Mouse (Mus musculus): ENCODE results near the gene Il5. TPM values are rescaled to one million over a fixed set of nuclear protein-coding genes. Genes with fewer than 3 reads are reported as not detected.

Gene Il5
- polyA plus RNA-seq, 1 experiment from 2014 or later, result not detected

DNA sequence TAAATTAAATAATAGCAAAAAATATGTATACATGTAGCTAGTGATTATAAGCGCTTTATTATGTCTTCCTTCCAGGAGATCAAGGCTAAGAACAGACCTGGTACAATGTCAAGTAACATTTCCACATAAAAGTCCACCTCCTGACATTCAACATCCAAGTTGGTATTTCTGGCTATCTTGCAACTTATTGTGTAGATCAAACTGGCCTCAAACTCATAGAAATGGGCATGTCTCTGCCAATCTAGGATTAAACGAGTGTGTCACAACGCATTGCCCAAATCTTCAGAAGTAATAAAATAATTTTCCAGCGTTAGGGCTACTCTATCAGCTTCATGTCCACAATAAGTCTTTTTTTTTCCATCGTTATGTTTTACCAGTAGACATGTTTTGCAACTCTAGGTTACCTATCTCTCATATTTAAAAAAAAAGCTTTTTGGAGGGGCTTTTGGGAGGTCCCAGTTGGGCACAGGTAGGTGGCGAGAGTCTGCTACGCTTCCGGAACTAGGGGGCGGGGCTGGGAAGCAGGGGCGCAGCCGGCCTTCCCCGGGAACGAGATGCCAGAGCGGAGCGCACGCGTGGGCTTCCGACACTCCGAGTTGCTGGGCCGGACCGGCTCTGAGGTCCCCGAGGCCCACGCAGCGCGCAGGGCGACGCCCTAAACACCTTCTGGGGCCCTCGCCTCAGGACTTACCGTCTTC is 14.2 kb upstream of the Il5 start:
- H3K27me3 ChIP-seq (ENCODE audit: control insufficient read depth, insufficient read depth, low read length), result no peaks in the 10 kb centered on the region
- peak; percentile 33 for DNase-seq (ENCODE audit: low spot score)

DNA sequence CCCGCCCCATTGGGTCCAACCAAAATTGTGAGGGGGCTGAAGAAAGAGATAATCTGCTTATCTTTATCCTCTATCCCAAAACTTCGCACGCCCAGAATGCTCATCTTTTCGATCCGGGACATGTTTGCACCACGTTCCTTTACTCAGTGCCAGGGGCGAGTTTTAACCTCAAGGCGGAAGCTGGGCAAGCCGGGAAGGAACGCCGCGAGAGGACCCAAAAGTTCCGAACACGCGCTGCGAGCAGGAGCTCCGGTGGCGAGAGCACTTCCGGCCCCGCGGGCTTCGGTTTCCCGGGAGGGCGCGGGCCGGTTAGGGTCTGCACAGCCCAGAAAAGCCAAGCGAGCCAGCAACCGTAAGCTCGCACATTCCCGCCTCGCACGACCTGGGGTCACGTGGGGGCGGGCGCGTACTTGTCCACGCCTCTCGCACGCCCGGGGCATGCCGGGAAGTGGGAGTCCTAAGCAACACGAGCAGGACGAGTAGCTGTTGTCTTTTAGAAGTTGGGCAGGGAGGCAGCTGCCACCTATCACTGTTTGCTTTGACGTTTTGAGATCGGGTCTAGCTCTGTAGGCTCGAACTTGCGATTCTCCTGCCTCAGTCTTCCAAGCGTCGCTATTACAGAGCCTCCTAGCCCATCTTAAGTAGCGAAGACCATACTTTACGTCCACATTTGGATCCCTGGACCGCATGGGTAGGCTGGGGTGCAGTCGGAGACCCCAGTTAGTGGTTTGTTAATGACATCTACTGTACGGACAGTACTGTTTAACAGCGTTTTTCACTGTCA is 13.5 kb upstream of the Il5 start, which contains the start of gene Rad50:
Gene Rad50 (minus strand): TSS at position 386 of the 784 bp plus-strand sequence.
- ATAC-seq (ENCODE audit: low FRiP score) (peak; percentile 94), DNase-seq (ENCODE audit: low spot score) (peak; percentile 86)
- Histone ChIP-seq H3K36me3 (replicated peaks; ENCODE audit: control insufficient read depth, insufficient read depth) (no peaks in the 10 kb centered on the region), H3K9me3 (ENCODE audit: control insufficient read depth, low read length) (no peaks in the 10 kb centered on the region), H3K4me1 (replicated peaks; ENCODE audit: control insufficient read depth, insufficient read depth, low read length) (peaks cover 6% of the 10 kb centered on the region; the same call in 1 of the 2 replicates), H3K4me3 (replicated peaks; ENCODE audit: low read length) (peak within 1 kb of the TSS; percentile 77), H3K27ac (peak within 1 kb of the TSS; percentile 40), H3K4me2 (replicated peaks) (peak within 1 kb of the TSS; percentile 94), H3K9ac (peak within 1 kb of the TSS; percentile 68), H3K27me3 (ENCODE audit: control insufficient read depth, insufficient read depth, low read length) (no peaks in the 10 kb centered on the region)
- 5% methylated on average over 55 of the region's 55 CpGs for WGBS

More for the DNA sequence above, 14.2 kb upstream of the Il5 start:
- ATAC-seq (ENCODE audit: low FRiP score), result peak; percentile 43; the same call in 1 of the 2 replicates
- H3K9ac ChIP-seq, result peak overlapping the region; percentile 68
- H3K4me2 ChIP-seq (replicated peaks), result peak overlapping the region; percentile 94
- no peaks in the 10 kb centered on the region for H3K36me3 ChIP-seq (replicated peaks; ENCODE audit: control insufficient read depth, insufficient read depth)
- H3K4me1 ChIP-seq (replicated peaks; ENCODE audit: control insufficient read depth, insufficient read depth, low read length), result peaks cover 6% of the 10 kb centered on the region; the same call in 1 of the 2 replicates
- H3K27ac ChIP-seq, result peak overlapping the region; percentile 40
- 9% methylated on average over 29 of the region's 29 CpGs for WGBS
- no peaks in the 10 kb centered on the region for H3K9me3 ChIP-seq (ENCODE audit: control insufficient read depth, low read length)
- H3K4me3 ChIP-seq (replicated peaks; ENCODE audit: low read length), result peak overlapping the region; percentile 77

DNA sequence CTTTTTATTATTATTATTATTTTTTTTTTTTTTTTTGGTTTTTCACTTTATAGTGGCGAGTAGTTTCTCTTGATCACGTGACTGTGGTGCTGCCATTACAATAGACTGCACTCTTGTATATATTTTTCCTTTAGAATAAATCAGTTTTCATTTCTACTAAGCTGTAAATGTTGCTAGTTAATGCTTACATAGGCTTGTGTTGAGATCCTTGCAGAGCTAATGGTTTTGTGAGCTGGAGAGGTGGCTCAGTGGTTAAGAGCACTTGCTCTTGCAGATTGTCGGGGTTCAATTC is 12.9 kb upstream of the Il5 start:
- no peak for DNase-seq (ENCODE audit: low spot score)
- 81% methylated on average over 3 of the region's 3 CpGs for WGBS
- Histone ChIP-seq H3K27ac (no peak overlapping the region), H3K4me3 (replicated peaks; ENCODE audit: low read length) (peak overlapping the region; percentile 77), H3K27me3 (ENCODE audit: control insufficient read depth, insufficient read depth, low read length) (no peaks in the 10 kb centered on the region), H3K4me1 (replicated peaks; ENCODE audit: control insufficient read depth, insufficient read depth, low read length) (peaks cover 6% of the 10 kb centered on the region; the same call in 1 of the 2 replicates), H3K9ac (peak overlapping the region; percentile 68), H3K9me3 (ENCODE audit: control insufficient read depth, low read length) (no peaks in the 10 kb centered on the region), H3K36me3 (replicated peaks; ENCODE audit: control insufficient read depth, insufficient read depth) (no peaks in the 10 kb centered on the region), H3K4me2 (replicated peaks) (peak overlapping the region; percentile 94)
- ATAC-seq (ENCODE audit: low FRiP score), result no peak

DNA sequence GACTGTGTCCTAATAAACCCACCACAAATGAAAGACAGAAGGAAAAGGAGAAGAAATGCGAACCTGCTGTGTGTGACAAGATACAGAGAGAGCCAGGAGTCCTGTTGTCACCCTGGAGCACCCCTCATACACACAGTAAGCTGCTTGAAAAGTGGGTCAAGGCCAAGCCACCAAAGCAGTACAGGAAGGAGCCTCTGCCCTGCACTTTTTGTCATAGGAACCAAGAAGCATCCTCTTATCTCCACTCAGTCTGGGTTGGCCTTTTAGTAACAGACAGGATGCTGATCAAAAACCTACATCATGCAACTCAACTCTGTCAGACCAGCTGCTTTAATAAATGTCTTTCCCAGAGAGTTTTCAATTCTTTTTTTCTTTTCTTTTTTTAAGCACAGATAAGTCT is 893 bp upstream of the Il5 start:
- Histone ChIP-seq H3K9ac (no peak overlapping the region), H3K4me1 (replicated peaks; ENCODE audit: control insufficient read depth, insufficient read depth, low read length) (no peaks in the 10 kb centered on the region), H3K27ac (no peak overlapping the region), H3K9me3 (ENCODE audit: control insufficient read depth, low read length) (no peaks in the 10 kb centered on the region), H3K4me3 (replicated peaks; ENCODE audit: low read length) (no peak overlapping the region), H3K36me3 (replicated peaks; ENCODE audit: control insufficient read depth, insufficient read depth) (no peaks in the 10 kb centered on the region), H3K27me3 (ENCODE audit: control insufficient read depth, insufficient read depth, low read length) (no peaks in the 10 kb centered on the region), H3K4me2 (replicated peaks) (no peak overlapping the region)
- 88% methylated on average over 1 of the region's 1 CpGs for WGBS
- no peak for DNase-seq (ENCODE audit: low spot score)
- no peak for ATAC-seq (ENCODE audit: low FRiP score)

DNA sequence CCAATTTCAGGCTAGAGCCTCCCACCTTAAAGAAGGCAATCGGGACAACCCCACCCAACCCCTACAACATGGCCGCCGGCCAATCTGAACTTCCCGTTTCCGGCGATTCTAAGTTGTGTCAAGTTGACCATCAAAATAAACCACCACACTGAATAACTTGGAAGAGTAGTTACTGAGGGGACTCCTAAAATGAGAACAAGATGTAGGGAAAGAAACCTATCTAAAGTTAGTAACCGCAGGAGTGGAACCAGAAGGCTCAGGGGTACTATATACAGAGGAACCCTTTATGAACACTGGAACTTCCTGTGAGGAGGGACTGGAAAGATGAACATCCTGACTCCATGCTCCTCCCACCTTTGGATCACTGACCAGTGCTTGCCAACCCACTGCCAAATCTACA is 10.9 kb downstream of the Il5 start:
- Histone ChIP-seq H3K4me2 (replicated peaks) (no peak overlapping the region), H3K36me3 (replicated peaks; ENCODE audit: control insufficient read depth, insufficient read depth) (no peaks in the 10 kb centered on the region), H3K9ac (no peak overlapping the region), H3K27me3 (ENCODE audit: control insufficient read depth, insufficient read depth, low read length) (no peaks in the 10 kb centered on the region), H3K4me3 (replicated peaks; ENCODE audit: low read length) (no peak overlapping the region), H3K27ac (no peak overlapping the region), H3K4me1 (replicated peaks; ENCODE audit: control insufficient read depth, insufficient read depth, low read length) (no peaks in the 10 kb centered on the region), H3K9me3 (ENCODE audit: control insufficient read depth, low read length) (no peaks in the 10 kb centered on the region)
- DNase-seq (ENCODE audit: low spot score), result no peak
- 97% methylated on average over 7 of the region's 7 CpGs for WGBS
- ATAC-seq (ENCODE audit: low FRiP score), result no peak

DNA sequence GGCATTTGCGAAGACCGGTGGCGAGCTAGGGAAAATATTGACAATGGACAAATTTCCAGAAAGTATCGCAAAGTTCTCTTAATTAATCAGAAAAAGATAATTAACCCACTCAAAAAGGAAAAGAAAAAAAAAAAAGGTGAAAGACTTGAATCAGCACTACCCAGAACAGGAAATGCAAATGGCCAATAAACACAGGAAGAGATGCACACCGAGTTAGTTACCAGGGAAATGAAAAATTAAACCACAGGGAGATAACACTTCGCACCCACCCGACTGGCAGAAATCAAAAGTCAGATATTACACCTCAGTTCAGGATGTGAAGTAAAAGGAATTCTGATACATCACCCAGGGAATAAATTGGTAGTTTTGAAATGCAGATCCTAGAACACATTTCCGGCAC is 11.7 kb downstream of the Il5 start:
- WGBS, result 92% methylated on average over 8 of the region's 8 CpGs
- Histone ChIP-seq H3K4me1 (replicated peaks; ENCODE audit: control insufficient read depth, insufficient read depth, low read length) (no peaks in the 10 kb centered on the region), H3K27ac (no peak overlapping the region), H3K36me3 (replicated peaks; ENCODE audit: control insufficient read depth, insufficient read depth) (no peaks in the 10 kb centered on the region), H3K4me3 (replicated peaks; ENCODE audit: low read length) (no peak overlapping the region), H3K9ac (no peak overlapping the region), H3K27me3 (ENCODE audit: control insufficient read depth, insufficient read depth, low read length) (no peaks in the 10 kb centered on the region), H3K9me3 (ENCODE audit: control insufficient read depth, low read length) (no peaks in the 10 kb centered on the region), H3K4me2 (replicated peaks) (no peak overlapping the region)
- ATAC-seq (ENCODE audit: low FRiP score), result no peak
- DNase-seq (ENCODE audit: low spot score), result no peak

DNA sequence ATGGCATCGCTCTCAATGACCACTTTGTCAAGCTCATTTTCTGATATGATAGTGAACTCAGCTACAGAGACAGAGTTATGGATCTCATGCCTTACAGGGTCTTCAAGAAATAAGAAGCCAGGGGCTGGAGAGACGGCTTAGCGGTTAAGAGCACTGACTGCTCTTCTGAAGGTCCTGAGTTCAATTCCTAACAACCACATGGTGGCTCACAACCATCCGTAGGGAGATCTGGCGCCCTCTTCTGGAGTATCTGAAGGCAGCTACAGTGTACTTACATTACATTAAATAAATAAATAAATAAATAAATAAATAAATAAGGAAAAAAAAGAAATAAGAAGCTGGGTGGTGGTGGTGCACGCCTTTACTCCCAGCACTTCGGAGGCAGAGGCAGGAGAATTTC is 13.2 kb downstream of the Il5 start:
- Histone ChIP-seq H3K36me3 (replicated peaks; ENCODE audit: control insufficient read depth, insufficient read depth) (no peaks in the 10 kb centered on the region), H3K4me1 (replicated peaks; ENCODE audit: control insufficient read depth, insufficient read depth, low read length) (no peaks in the 10 kb centered on the region), H3K4me2 (replicated peaks) (no peak overlapping the region), H3K9ac (no peak overlapping the region), H3K27ac (no peak overlapping the region), H3K9me3 (ENCODE audit: control insufficient read depth, low read length) (no peaks in the 10 kb centered on the region), H3K27me3 (ENCODE audit: control insufficient read depth, insufficient read depth, low read length) (no peaks in the 10 kb centered on the region), H3K4me3 (replicated peaks; ENCODE audit: low read length) (no peak overlapping the region)
- ATAC-seq (ENCODE audit: low FRiP score) (no peak), DNase-seq (ENCODE audit: low spot score) (no peak)
- WGBS, result 85% methylated on average over 7 of the region's 7 CpGs

DNA sequence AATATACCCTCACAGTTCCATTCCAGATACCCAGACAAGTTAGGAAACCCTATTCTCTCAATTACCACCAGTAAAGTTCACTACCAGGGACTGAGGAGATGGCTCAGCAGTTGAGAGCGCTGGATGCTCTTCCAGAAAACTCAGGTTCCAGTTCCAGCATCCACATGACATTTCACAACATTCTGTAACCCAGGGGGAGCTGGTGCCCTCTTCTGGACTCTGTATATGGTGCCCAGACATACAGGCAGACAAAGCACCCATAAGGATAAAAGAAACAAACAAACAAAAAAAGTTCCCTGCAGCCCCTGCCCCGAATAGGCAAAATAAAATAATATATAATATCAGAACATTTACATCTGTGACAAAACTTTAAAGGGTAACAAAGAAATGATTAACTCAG is 13.8 kb downstream of the Il5 start:
- no peak overlapping the region for H3K9ac ChIP-seq

DNA sequence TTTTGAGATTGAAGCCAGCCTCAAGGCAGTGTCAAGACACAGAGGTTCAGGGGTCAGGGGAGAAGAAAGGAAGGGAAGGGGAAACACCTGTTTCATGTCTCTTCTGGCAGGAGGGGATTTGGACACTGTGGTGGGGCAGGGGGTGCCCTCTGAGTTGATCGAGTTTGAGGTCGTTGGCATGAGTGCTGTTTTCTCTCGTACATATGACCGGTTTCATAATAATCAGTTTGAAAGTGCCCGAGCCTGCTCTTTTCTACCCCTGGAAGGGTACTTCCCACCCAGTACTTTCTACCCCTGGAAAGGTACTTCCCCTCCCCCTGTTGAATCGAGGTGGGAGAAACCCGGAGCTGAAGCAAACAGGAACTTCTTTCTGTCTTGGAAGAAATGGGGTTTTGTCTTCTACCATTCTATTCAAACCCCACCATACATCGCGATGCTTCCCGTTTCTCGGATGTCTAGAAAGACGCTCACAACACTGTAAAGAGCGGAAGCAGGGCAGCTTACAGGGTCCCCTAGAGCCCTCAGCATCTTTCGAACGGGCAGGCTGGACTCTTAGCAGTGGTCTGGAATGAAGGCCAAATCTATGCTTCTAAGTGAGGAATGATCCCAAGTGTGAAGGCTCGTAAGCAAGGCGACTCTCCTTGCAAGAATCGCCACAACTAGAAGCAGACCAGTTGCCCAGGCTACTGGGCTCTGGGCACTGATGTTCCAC is 14.5 kb downstream of the Il5 start:
- Histone ChIP-seq H3K4me2 (replicated peaks) (peak overlapping the region; percentile 46; the same call in 1 of the 2 replicates), H3K9me3 (ENCODE audit: control insufficient read depth, low read length) (no peaks in the 10 kb centered on the region), H3K36me3 (replicated peaks; ENCODE audit: control insufficient read depth, insufficient read depth) (no peaks in the 10 kb centered on the region), H3K27ac (no peak overlapping the region), H3K9ac (no peak overlapping the region), H3K27me3 (ENCODE audit: control insufficient read depth, insufficient read depth, low read length) (no peaks in the 10 kb centered on the region), H3K4me3 (replicated peaks; ENCODE audit: low read length) (no peak overlapping the region), H3K4me1 (replicated peaks; ENCODE audit: control insufficient read depth, insufficient read depth, low read length) (no peaks in the 10 kb centered on the region)
- DNase-seq (ENCODE audit: low spot score) (no peak), ATAC-seq (ENCODE audit: low FRiP score) (no peak)
- WGBS, result 75% methylated on average over 18 of the region's 18 CpGs

More for the DNA sequence above, 13.8 kb downstream of the Il5 start:
- Histone ChIP-seq H3K36me3 (replicated peaks; ENCODE audit: control insufficient read depth, insufficient read depth) (no peaks in the 10 kb centered on the region), H3K9me3 (ENCODE audit: control insufficient read depth, low read length) (no peaks in the 10 kb centered on the region), H3K4me3 (replicated peaks; ENCODE audit: low read length) (no peak overlapping the region), H3K27ac (no peak overlapping the region), H3K27me3 (ENCODE audit: control insufficient read depth, insufficient read depth, low read length) (no peaks in the 10 kb centered on the region), H3K4me2 (replicated peaks) (no peak overlapping the region), H3K4me1 (replicated peaks; ENCODE audit: control insufficient read depth, insufficient read depth, low read length) (no peaks in the 10 kb centered on the region)
- WGBS, result 83% methylated on average over 2 of the region's 2 CpGs
- no peak for ATAC-seq (ENCODE audit: low FRiP score)
- DNase-seq (ENCODE audit: low spot score), result no peak
